Mouse (Mus musculus) intestine, postnatal 0 days (tissue): ENCODE results near the gene Tmem132b. TPM values are rescaled to one million over a fixed set of nuclear protein-coding genes. Genes with fewer than 3 reads are reported as not detected.

Experiments used
- ATAC-seq: fragments of 200-750 bp; cut with Nextera tagmentation; 2 replicates; pipeline ENCODE4 v1.8.0; 2017; ENCODE audit warnings: mild to moderate bottlenecking, moderate TSS enrichment, moderate library complexity
- H3K27ac ChIP-seq: fragments of 300-500 bp; sonication (generic); 2 replicates; pipeline ENCODE4 v1.5.1; 2014; ENCODE audit warnings: mild to moderate bottlenecking, low read depth, low read length, moderate library complexity
- H3K27me3 ChIP-seq: fragments of 300-500 bp; sonication (generic); replicated peaks from 2 replicates; pipeline ENCODE4 v1.6.1; 2014; ENCODE audit warnings: low read length, mixed read lengths; ENCODE audit not compliant: control insufficient read depth, insufficient read depth
- H3K36me3 ChIP-seq: fragments of 300-500 bp; sonication (generic); 2 replicates; pipeline ENCODE4 v1.6.1; 2014; ENCODE audit warnings: mild to moderate bottlenecking, moderate library complexity; ENCODE audit not compliant: control insufficient read depth, insufficient read depth
- H3K4me1 ChIP-seq: fragments of 300-500 bp; sonication (generic); replicated peaks from 2 replicates; pipeline ENCODE4 v1.6.1; 2014; ENCODE audit warnings: antibody characterized with exemption, low read length, mixed read lengths; ENCODE audit not compliant: control insufficient read depth, insufficient read depth
- H3K4me2 ChIP-seq: fragments of 300-500 bp; sonication (generic); replicated peaks from 2 replicates; pipeline ENCODE4 v1.6.1; 2014; ENCODE audit warnings: low read depth, mild to moderate bottlenecking, moderate library complexity
- H3K4me3 ChIP-seq: fragments of 300-500 bp; sonication (generic); 2 replicates; pipeline ENCODE4 v1.5.1; 2014; ENCODE audit warnings: low read depth, low read length
- H3K9ac ChIP-seq: fragments of 300-500 bp; sonication (generic); 2 replicates; pipeline ENCODE4 v1.6.1; 2014; ENCODE audit warnings: mild to moderate bottlenecking, low read depth, low read length
- H3K9me3 ChIP-seq: fragments of 300-500 bp; sonication (generic); 2 replicates; pipeline ENCODE4 v1.6.1; 2016; ENCODE audit warnings: mixed run types; ENCODE audit not compliant: control insufficient read depth
- CTCF ChIP-seq: sonication (generic); IDR thresholded peaks from 2 replicates; pipeline ENCODE4 v1.5.1; 2016; ENCODE audit warnings: low read depth, mild to moderate bottlenecking, control low read depth, antibody characterized with exemption, moderate library complexity
- WGBS: fragments of 180-500 bp; shearing (Covaris S2); extraction: QIAGEN DNeasy Blood & Tissue Kit; methylation state at CpG from one replicate; pipeline ENCODE4 v1.1.7; 2014; 5-methylcytosine and 5-hydroxymethylcytosine counted together
- polyA plus RNA-seq: library from polyadenylated mRNA; unstranded; fragments of >200 nt; fragmentation: Nextera tagmentation; extraction: Ambion mirVana; gene quantifications from 2 replicates; pipeline ENCODE4 v1.2.1, GENCODE M21; 2015

Gene Tmem132b
- polyA plus RNA-seq, 1 experiment from 2014 or later, result 0.25 TPM

DNA sequence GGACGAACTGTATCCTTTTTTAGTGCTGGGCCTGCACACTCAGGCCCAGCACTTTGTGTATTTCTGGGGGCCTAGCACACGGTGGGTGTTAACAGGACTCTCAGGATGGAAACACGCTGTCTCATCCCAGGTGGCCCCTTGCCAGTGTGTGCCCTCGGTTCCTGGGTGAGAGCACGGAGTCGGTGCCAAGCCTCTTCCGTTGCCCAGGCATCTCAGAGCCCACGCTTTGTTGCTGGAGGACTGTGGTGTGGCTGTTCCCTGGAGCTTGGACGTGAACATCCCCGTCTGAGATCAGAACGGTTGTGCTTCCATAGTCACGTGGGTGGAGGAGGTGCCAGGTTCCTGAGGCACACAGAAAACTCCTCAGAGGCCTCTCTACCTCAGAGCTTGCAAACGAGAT lies 47.1 kb downstream of the Tmem132b start:
- Histone ChIP-seq H3K4me3 (no peak overlapping the region), H3K27me3 (no peaks in the 10 kb centered on the region), H3K4me1 (no peaks in the 10 kb centered on the region), H3K36me3 (no peaks in the 10 kb centered on the region), H3K9ac (no peak overlapping the region), H3K4me2 (no peak overlapping the region), H3K27ac (no peak overlapping the region), H3K9me3 (no peaks in the 10 kb centered on the region)
- no peak for TF ChIP-seq CTCF
- no peak for ATAC-seq
- WGBS, result 76% methylated on average over 13 of the region's 13 CpGs

DNA sequence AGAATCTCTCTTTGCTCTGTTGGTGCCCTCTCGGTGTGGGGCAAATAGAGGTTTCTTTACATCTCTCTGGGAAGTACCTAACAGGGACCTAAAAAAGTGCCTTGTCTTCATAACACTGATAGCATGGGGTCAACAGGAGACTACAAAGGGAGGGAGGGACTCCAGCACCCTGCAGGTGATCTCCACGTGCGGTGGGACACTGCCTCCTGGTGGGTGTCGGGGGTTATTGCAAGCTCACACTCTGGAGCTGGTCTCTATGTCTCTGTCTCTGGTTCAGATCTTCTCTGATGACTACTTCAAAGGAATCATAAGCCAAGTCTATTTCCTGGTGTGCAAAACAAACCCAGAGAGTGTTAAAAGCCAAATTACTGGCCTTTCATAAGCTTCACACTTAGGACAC lies 47.6 kb downstream of the Tmem132b start:
- peak; percentile 44 for TF ChIP-seq CTCF

DNA sequence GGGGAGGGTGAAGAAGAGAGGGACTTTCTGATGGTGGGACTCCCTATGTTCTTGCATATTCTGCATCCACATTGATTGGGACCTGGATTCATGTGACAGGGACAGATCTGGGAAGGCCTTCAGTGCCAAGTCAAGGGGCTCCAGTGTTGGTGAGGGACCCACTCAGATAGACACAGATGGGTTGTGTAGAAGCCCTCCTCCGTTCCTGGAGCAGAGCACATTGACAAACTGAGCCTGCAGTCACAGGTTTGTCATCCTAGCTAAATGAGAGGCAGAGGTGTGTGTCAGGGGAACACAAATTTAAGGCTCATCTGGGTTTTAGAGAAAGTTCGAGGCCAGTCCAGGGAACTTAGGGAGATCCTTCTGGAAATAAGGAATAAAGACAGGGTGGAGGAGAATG lies 51.7 kb downstream of the Tmem132b start:
- no peak for ATAC-seq
- TF ChIP-seq CTCF, result no peak

More for the DNA sequence above, 47.6 kb downstream of the Tmem132b start:
- Histone ChIP-seq H3K9ac (no peak overlapping the region), H3K4me2 (no peak overlapping the region), H3K4me3 (no peak overlapping the region), H3K4me1 (no peaks in the 10 kb centered on the region), H3K27me3 (no peaks in the 10 kb centered on the region), H3K9me3 (no peaks in the 10 kb centered on the region), H3K27ac (no peak overlapping the region), H3K36me3 (no peaks in the 10 kb centered on the region)
- ATAC-seq, result no peak
- WGBS, result 46% methylated on average over 4 of the region's 4 CpGs

DNA sequence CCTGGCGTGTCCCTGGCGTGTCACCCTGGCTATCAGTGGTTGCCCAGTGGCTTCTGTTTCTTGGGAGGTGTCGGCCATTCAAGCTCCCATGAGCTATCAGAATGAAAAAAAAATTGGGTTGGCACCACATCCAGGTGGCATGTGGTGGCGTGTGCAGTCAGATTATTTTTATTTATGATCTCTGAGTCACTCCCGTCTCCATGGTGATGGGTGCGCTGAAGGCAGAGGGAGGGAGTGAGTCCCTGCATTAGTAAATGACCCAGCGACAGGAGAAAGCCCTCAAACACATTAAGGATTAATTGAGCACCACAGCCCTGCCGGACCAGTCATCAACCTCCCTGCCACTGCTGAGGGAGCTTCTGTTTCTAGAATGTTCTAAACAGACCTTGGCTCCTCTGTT lies 52.3 kb downstream of the Tmem132b start:
- Histone ChIP-seq H3K4me3 (no peak overlapping the region), H3K9ac (no peak overlapping the region), H3K27ac (no peak overlapping the region), H3K4me2 (no peak overlapping the region), H3K27me3 (no peaks in the 10 kb centered on the region), H3K36me3 (no peaks in the 10 kb centered on the region), H3K9me3 (no peaks in the 10 kb centered on the region), H3K4me1 (no peaks in the 10 kb centered on the region)
- no peak for TF ChIP-seq CTCF
- 56% methylated on average over 8 of the region's 8 CpGs for WGBS
- no peak for ATAC-seq

More for the DNA sequence above, 51.7 kb downstream of the Tmem132b start:
- Histone ChIP-seq H3K27me3 (no peaks in the 10 kb centered on the region), H3K9me3 (no peaks in the 10 kb centered on the region), H3K4me2 (no peak overlapping the region), H3K27ac (no peak overlapping the region), H3K36me3 (no peaks in the 10 kb centered on the region), H3K4me3 (no peak overlapping the region), H3K9ac (no peak overlapping the region), H3K4me1 (no peaks in the 10 kb centered on the region)
- WGBS, result 72% methylated on average over 2 of the region's 2 CpGs

DNA sequence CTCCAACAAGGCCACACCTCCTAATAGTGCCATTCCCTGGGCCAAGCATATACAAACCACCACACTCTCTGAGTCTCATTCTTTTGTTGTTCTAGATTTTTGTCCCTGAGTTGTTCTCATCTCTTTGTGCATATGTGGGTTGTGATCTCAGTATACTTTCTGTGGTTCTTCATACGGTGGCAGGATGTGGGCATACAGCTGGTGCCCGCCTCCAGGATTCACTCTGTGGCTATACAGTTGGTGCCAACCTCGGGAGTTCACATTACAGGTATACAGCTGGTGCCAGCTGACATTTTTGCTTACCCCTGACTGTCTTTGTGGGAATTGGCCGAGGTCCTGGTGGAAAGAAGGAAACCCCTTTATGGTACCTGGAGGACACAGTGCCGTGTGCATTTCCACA lies 53.6 kb downstream of the Tmem132b start:
- H3K27ac ChIP-seq, result no peak overlapping the region
- no peak for TF ChIP-seq CTCF
- no peaks in the 10 kb centered on the region for H3K36me3 ChIP-seq
- no peak overlapping the region for H3K9ac ChIP-seq
- H3K4me3 ChIP-seq, result no peak overlapping the region
- no peak overlapping the region for H3K4me2 ChIP-seq
- ATAC-seq, result no peak
- H3K4me1 ChIP-seq, result no peaks in the 10 kb centered on the region
- H3K27me3 ChIP-seq, result no peaks in the 10 kb centered on the region
- no peaks in the 10 kb centered on the region for H3K9me3 ChIP-seq
- 85% methylated on average over 5 of the region's 5 CpGs for WGBS

DNA sequence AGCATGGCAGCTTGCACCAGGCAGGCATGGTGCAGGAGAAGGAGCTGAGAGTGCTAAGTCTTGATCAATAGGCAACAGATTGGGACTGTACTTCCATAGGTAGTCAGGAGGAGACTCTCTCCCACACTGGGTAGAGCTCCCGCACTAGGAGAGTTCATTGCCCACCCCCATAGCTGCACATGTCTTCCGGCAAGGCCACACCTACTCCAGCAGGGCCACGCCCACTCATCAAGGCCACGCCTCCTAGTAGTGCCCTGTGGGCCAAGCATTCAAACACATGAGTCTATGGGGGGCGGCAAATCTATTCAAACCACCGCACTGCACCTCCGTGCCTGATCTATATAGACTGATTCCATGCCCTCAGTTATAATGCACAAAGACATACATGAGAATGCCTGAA lies 56.6 kb downstream of the Tmem132b start:
- Histone ChIP-seq H3K36me3 (no peaks in the 10 kb centered on the region), H3K9ac (no peak overlapping the region), H3K4me2 (no peak overlapping the region), H3K4me3 (no peak overlapping the region), H3K9me3 (no peaks in the 10 kb centered on the region), H3K4me1 (no peaks in the 10 kb centered on the region), H3K27me3 (no peaks in the 10 kb centered on the region), H3K27ac (no peak overlapping the region)
- WGBS, result 64% methylated on average over 7 of the region's 7 CpGs
- no peak for ATAC-seq
- no peak for TF ChIP-seq CTCF

DNA sequence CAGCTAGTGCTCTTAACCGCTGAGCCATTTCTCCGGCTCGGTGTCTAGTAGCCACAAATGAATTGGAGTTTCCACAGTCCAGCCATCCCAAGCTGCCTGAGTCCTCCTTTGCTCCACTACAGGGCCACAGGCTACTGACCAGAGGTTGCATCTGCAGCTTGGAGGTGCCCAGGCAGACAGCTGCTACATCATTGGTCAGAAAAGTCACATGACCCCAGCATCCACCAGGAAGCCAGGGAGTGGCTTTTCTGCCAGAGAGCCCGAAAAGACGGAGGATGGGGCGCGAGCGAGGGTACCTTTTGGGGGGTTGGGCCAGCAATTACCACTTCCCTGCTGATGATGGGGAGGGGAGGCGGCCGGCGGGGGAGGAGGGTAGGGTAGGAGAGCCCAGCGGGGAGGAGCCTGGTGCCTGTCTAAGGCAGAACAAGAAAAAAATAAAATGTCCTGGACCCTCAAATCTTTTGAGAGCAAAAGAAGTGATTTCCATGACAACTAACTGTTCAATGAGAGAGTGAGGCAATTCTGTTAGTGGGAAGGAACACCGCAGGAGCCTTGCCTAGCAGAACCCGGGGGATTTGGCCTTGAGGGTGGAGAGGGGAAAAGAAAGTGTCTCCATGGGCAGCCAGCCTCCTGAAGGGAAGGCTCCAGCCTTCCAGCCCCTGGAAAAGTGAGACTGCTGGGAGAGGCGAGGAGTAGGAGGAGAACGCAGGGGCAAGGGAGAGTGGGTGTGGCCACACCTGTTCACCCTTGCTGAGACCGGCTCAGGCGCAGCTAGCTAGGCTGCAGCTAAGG lies 57.5 kb downstream of the Tmem132b start:
- no peaks in the 10 kb centered on the region for H3K27me3 ChIP-seq
- H3K4me3 ChIP-seq, result peak overlapping the region; percentile 7; the same call in 1 of the 2 replicates
- ATAC-seq, result no peak
- WGBS, result 7% methylated on average over 18 of the region's 18 CpGs
- no peaks in the 10 kb centered on the region for H3K4me1 ChIP-seq
- TF ChIP-seq CTCF, result no peak
- H3K36me3 ChIP-seq, result no peaks in the 10 kb centered on the region
- no peak overlapping the region for H3K27ac ChIP-seq
- no peaks in the 10 kb centered on the region for H3K9me3 ChIP-seq
- H3K9ac ChIP-seq, result no peak overlapping the region
- H3K4me2 ChIP-seq, result peak overlapping the region; percentile 55
